In genomic region chr7:71867090-71867489, GRCm38 (mm10) we compare ENCODE assay signal across 9 mouse cellular contexts.
DNase-seq lines count a peak whose midpoint lies in the region; ATAC-seq and TF ChIP-seq lines count a peak whose summit lies in the region.
"Had no signal": no experiment of that assay in that cellular context is flagged by ENCODE, and none has a peak within 500 bp of the region (broad histone marks: within the 10 kb centered on the region; RNA-seq: fewer than 3 reads in every experiment).

No protein-coding gene starts in this region.

- no peaks in the 10 kb centered on the region for H3K36me3 ChIP-seq in heart, postnatal 0 days (replicated peaks; ENCODE audit: control insufficient read depth, insufficient read depth, low read length)
- H3K36me3 ChIP-seq in hindbrain, embryonic 11.5 days (ENCODE audit: control insufficient read depth, insufficient read depth, low read length), result no peaks in the 10 kb centered on the region
- H3K36me3 ChIP-seq in midbrain, embryonic 16.5 days (ENCODE audit: control insufficient read depth, insufficient read depth, low read length), result no peaks in the 10 kb centered on the region
- H3K36me3 ChIP-seq: lung, embryonic 15.5 days had no signal

- DNase-seq in heart, postnatal 0 days (ENCODE audit: low spot score), result peak; percentile 40
- no peak for DNase-seq in heart, adult 11 months
- peak; percentile 52 for DNase-seq in ZHBTc4 (ENCODE audit: low read depth, low spot score)
- peak; percentile 38 for DNase-seq in embryo, embryonic 11.5 days (ENCODE audit: low read depth, low spot score)
- peak; percentile 78 for DNase-seq in hindbrain, embryonic 11.5 days (ENCODE audit: low spot score)
- peak; percentile 7 to 64 for DNase-seq in left cerebral cortex, adult 9 months (ENCODE audit: low spot score in 2 of 2)
- DNase-seq in yolk sac, embryonic 10.5 days (ENCODE audit: low spot score), result no peak

- H3K27me3 ChIP-seq in heart, postnatal 0 days (ENCODE audit: control insufficient read depth, insufficient read depth, low read length), result 0 out of 2 replicates have a peak, but pooled peaks cover 4% of the 10 kb centered on the region
- no peaks in the 10 kb centered on the region for H3K27me3 ChIP-seq in hindbrain, embryonic 11.5 days (ENCODE audit: control insufficient read depth, insufficient read depth, low read length)
- H3K27me3 ChIP-seq in midbrain, embryonic 16.5 days (ENCODE audit: control insufficient read depth, insufficient read depth, low read depth, low read length), result peaks cover 3% of the 10 kb centered on the region; the same call in 1 of the 2 replicates
- H3K27me3 ChIP-seq: lung, embryonic 15.5 days had no signal

- WGBS in heart, postnatal 0 days, result 11% methylated on average over 3 of the region's 3 CpGs
- WGBS in hindbrain, embryonic 11.5 days, result 14% methylated on average over 3 of the region's 3 CpGs
- WGBS in midbrain, embryonic 16.5 days, result 18% methylated on average over 3 of the region's 3 CpGs

- H3K9me3 ChIP-seq in heart, postnatal 0 days (replicated peaks; ENCODE audit: control insufficient read depth, low read length), result no peaks in the 10 kb centered on the region
- no peaks in the 10 kb centered on the region for H3K9me3 ChIP-seq in hindbrain, embryonic 11.5 days (ENCODE audit: control insufficient read depth, low read length)
- H3K9me3 ChIP-seq in midbrain, embryonic 16.5 days (replicated peaks; ENCODE audit: control insufficient read depth, low read length, poor library complexity, severe bottlenecking), result no peaks in the 10 kb centered on the region
- H3K9me3 ChIP-seq: lung, embryonic 15.5 days had no signal

- ATAC-seq in heart, postnatal 0 days (ENCODE audit: insufficient read depth, low read depth), result no peak
- no peak for ATAC-seq in hindbrain, embryonic 11.5 days (ENCODE audit: low FRiP score)
- ATAC-seq in midbrain, embryonic 16.5 days, result peak; percentile 51; the same call in 1 of the 2 replicates

- no peak overlapping the region for H3K9ac ChIP-seq in heart, postnatal 0 days (replicated peaks; ENCODE audit: low read depth, low read length)
- no peak overlapping the region for H3K9ac ChIP-seq in hindbrain, embryonic 11.5 days (ENCODE audit: low read depth, low read length)
- no peak overlapping the region for H3K9ac ChIP-seq in midbrain, embryonic 16.5 days (ENCODE audit: low read depth, low read length)
- H3K9ac ChIP-seq: lung, embryonic 15.5 days had no signal

- no peak overlapping the region for H3K4me3 ChIP-seq in heart, postnatal 0 days (ENCODE audit: low read depth, low read length)
- H3K4me3 ChIP-seq in hindbrain, embryonic 11.5 days (ENCODE audit: low read depth, low read length), result no peak overlapping the region
- no peak overlapping the region for H3K4me3 ChIP-seq in midbrain, embryonic 16.5 days (ENCODE audit: low read depth, low read length)
- H3K4me3 ChIP-seq: lung, embryonic 15.5 days had no signal

- H3K4me1 ChIP-seq in heart, postnatal 0 days (ENCODE audit: control insufficient read depth, insufficient read depth), result no peaks in the 10 kb centered on the region
- H3K4me1 ChIP-seq in hindbrain, embryonic 11.5 days (replicated peaks; ENCODE audit: control insufficient read depth, insufficient read depth, low read length), result 0 out of 2 replicates have a peak, but pooled peaks cover 6% of the 10 kb centered on the region
- H3K4me1 ChIP-seq in midbrain, embryonic 16.5 days (ENCODE audit: control insufficient read depth, insufficient read depth, low read length), result peaks cover 5% of the 10 kb centered on the region; the same call in 1 of the 2 replicates

- TF ChIP-seq EP300 in heart, postnatal 0 days (IDR thresholded peaks at IDR 0.05; ENCODE audit: low read depth), result no peak

- TF ChIP-seq CTCF in heart, postnatal 0 days (IDR thresholded peaks at IDR 0.05; ENCODE audit: low read depth), result peak; percentile 93

- H3K4me2 ChIP-seq in heart, postnatal 0 days (ENCODE audit: low read depth, low read length), result no peak overlapping the region
- no peak overlapping the region for H3K4me2 ChIP-seq in hindbrain, embryonic 11.5 days (replicated peaks; ENCODE audit: low read depth, low read length)
- H3K4me2 ChIP-seq in midbrain, embryonic 16.5 days (ENCODE audit: low read length), result no peak overlapping the region
- H3K4me2 ChIP-seq: lung, embryonic 15.5 days had no signal

- H3K27ac ChIP-seq in heart, postnatal 0 days (ENCODE audit: low read depth), result no peak overlapping the region
- no peak overlapping the region for H3K27ac ChIP-seq in hindbrain, embryonic 11.5 days (ENCODE audit: low read depth, low read length)
- no peak overlapping the region for H3K27ac ChIP-seq in midbrain, embryonic 16.5 days (ENCODE audit: low read length)
- H3K27ac ChIP-seq: lung, embryonic 15.5 days had no signal

Comparison
In these comparisons a context has a peak if more than half of its experiments do, and no peak if none do; other contexts are left out.
1. DNase-seq: peak in heart, postnatal 0 days (single experiment), ZHBTc4 (single experiment), embryo, embryonic 11.5 days (single experiment), hindbrain, embryonic 11.5 days (single experiment) and left cerebral cortex, adult 9 months (2 of 2); none in heart, adult 11 months (single experiment) and yolk sac, embryonic 10.5 days (single experiment).